In genomic region chr6:82740269-82740668, GRCm38 (mm10) we compare ENCODE assay signal across 8 mouse cellular contexts. TPM values are rescaled to one million over a fixed set of nuclear protein-coding genes. Genes with fewer than 3 reads are reported as not detected.
A peak's percentile ranks its signal among the peaks of the same experiment; 100 is the strongest.
DNase-seq lines count a peak whose midpoint lies in the region; ATAC-seq and TF ChIP-seq lines count a peak whose summit lies in the region.

No protein-coding gene starts in this region.

- H3K9ac ChIP-seq in forebrain, postnatal 0 days = no peak overlapping the region

- WGBS in forebrain, postnatal 0 days = 29% methylated on average over 6 of the region's 6 CpGs

- no peak overlapping the region for H3K27ac ChIP-seq in forebrain, postnatal 0 days (ENCODE audit: low read depth, low read length)

- no peak overlapping the region for H3K4me3 ChIP-seq in forebrain, postnatal 0 days (ENCODE audit: low read depth, low read length)

- DNase-seq in ovary, postnatal 14 days (ENCODE audit: low spot score) = peak; percentile 71
- DNase-seq in ovary, postnatal 10 days (ENCODE audit: low spot score) = no peak
- peak; percentile 29 for DNase-seq in cerebellum, adult 11-12 months
- DNase-seq in forebrain, postnatal 0 days = peak; percentile 85
- DNase-seq in induced T-regulatory cell, adult 2 months (ENCODE audit: low read depth) = peak; percentile 96
- peak; percentile 36 to 61 for DNase-seq in left cerebral cortex, postnatal 10 days (ENCODE audit: extremely low spot score in 1 of 2, low spot score in 2 of 2)
- peak; percentile 47 for DNase-seq in mesoderm, embryonic 11.5 days (ENCODE audit: low read depth, low spot score)
- peak; percentile 87 for DNase-seq in splenic B cell, adult 2 months (ENCODE audit: low read depth, low spot score)

- H3K36me3 ChIP-seq in forebrain, postnatal 0 days (ENCODE audit: insufficient read depth) = no peaks in the 10 kb centered on the region
- H3K36me3 ChIP-seq in splenic B cell, adult 2 months (ENCODE audit: control insufficient read depth, insufficient read depth, low read length, poor library complexity, severe bottlenecking) = no peaks in the 10 kb centered on the region; the same call in 1 of the 2 replicates

- TF ChIP-seq CTCF in forebrain, postnatal 0 days (IDR thresholded peaks at IDR 0.05; ENCODE audit: low read depth) = peak; percentile 80

- no peaks in the 10 kb centered on the region for H3K9me3 ChIP-seq in forebrain, postnatal 0 days (ENCODE audit: low read length)

- intact Hi-C loops in left cerebral cortex, postnatal 10 days (cut with DNase I) = loop anchor here (2.0 kb wide), 2 partner anchors 141 to 231 kb away; no protein-coding TSS in a partner anchor

- no peaks in the 10 kb centered on the region for H3K27me3 ChIP-seq in forebrain, postnatal 0 days (ENCODE audit: insufficient read depth, low read length)
- H3K27me3 ChIP-seq in splenic B cell, adult 2 months (ENCODE audit: control insufficient read depth, insufficient read depth, low read length, poor library complexity, severe bottlenecking) = no peaks in the 10 kb centered on the region

- H3K4me1 ChIP-seq in forebrain, postnatal 0 days (ENCODE audit: insufficient read depth) = no peaks in the 10 kb centered on the region

- peak overlapping the region; percentile 13; the same call in 1 of the 2 replicates for H3K4me2 ChIP-seq in forebrain, postnatal 0 days (ENCODE audit: low read depth)

- ATAC-seq in forebrain, postnatal 0 days = peak; percentile 50

RNA-seq across cellular contexts. Expression of gene Hk2, which starts 34.0 kb away (rescaled TPM):
- 1.8 and 2.1 TPM in 2 replicates for total RNA-seq in forebrain, postnatal 0 days (2014; rRNA removed)
- polyA plus RNA-seq in forebrain, postnatal 0 days (2015; fragmentation: Nextera tagmentation; extraction: Ambion mirVana) = 1.3 and 2.8 TPM in 2 replicates
- total RNA-seq in left cerebral cortex, postnatal 10 days (2021) = 1 to 10 TPM; 3.6 to 4.5 TPM

RNA-seq across cellular contexts. Expression of gene Pole4, which starts 35.1 kb away (rescaled TPM):
- 82.3 and 99.0 TPM in 2 replicates for total RNA-seq in forebrain, postnatal 0 days (2014; rRNA removed)
- polyA plus RNA-seq in forebrain, postnatal 0 days (2015; fragmentation: Nextera tagmentation; extraction: Ambion mirVana) = 141 and 146 TPM in 2 replicates
- 10 to 100 TPM; 47.6 to 53.1 TPM for total RNA-seq in left cerebral cortex, postnatal 10 days (2021)
